Mouse (Mus musculus) small intestine, adult 2 months (tissue): ENCODE measurements at regions not wholly inside any gene's neighbourhood (a gene's known extent, or its start where the extent isn't known, plus 50 kb on each side); places are given as distances from the start of the nearest gene placed in this dataset.

ENCODE experiments used
- CTCF ChIP-seq: fragments of 200-500 bp; IDR thresholded peaks from 2 replicates; pipeline ENCODE4 v1.5.1; 2012; ENCODE audit warnings: low read depth, mild to moderate bottlenecking, control low read depth, inconsistent platforms, low read length, moderate library complexity, mixed read lengths; ENCODE audit not compliant: insufficient replicate concordance, insufficient read length; ENCODE audit errors: extremely low read depth
- POLR2A ChIP-seq: fragments of 200-500 bp; IDR thresholded peaks from 2 replicates; pipeline ENCODE4 v1.6.1; 2012; ENCODE audit warnings: low read depth, mild to moderate bottlenecking, control low read depth, inconsistent platforms, low read length, moderate library complexity

DNA sequence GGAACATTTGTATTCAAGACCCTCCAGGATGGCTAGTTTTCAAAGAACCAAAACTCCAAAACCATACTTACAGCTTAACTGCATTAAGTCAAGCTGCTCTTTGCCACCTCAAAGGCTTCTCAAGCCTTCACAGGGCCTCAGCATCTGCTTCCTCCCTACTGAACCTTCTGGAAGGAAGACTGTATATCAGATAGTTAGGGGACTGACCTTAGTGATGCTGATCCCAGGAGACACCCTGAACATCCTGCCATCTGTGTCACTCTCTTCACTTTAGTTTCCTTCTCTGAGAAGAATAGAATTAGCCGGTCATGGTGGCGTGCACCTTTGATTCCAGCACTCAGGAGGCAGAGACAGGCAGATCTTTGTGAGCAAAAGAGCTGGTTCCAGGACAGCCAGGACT is 124.5 kb upstream of the Klf3 start:
- no peak for TF ChIP-seq CTCF
- no peak for TF ChIP-seq POLR2A
